Mouse (Mus musculus): ENCODE data around the gene Apoa1. TPM values are rescaled to one million over a fixed set of nuclear protein-coding genes. Genes with fewer than 3 reads are reported as not detected.

Apoa1 gene
- 0.45 and 0.63 TPM in 2 replicates for total RNA-seq (2012; rRNA removed)

GRCm38 (mm10) chr9:46228491-46228890 is at the start of gene Apoa1:
Gene Apoa1 (plus strand): TSS chr9:46228580.
- no peaks in the 10 kb centered on the region for H3K9me3 ChIP-seq (ENCODE audit: control insufficient read depth, insufficient read depth, low read depth, low read length)
- in situ Hi-C loops (cut with MboI; ENCODE audit: low sequenced_read_pairs in 2 of 2, unreplicated experiment in 2 of 2): no loop called here
- H3K36me3 ChIP-seq (ENCODE audit: control insufficient read depth, insufficient read depth, low read length, poor library complexity, severe bottlenecking): no peaks in the 10 kb centered on the region
- no peak within 1 kb of the TSS for H3K4me3 ChIP-seq (ENCODE audit: insufficient read depth in 1 of 2, low read depth in 1 of 2, low read length in 2 of 2, poor library complexity in 1 of 2, severe bottlenecking in 1 of 2)
- TF ChIP-seq ZNF384 (IDR thresholded peaks at IDR 0.05; ENCODE audit: low read depth, low read length) (no peak), CHD2 (IDR thresholded peaks at IDR 0.05; ENCODE audit: low read depth, low read length) (no peak), HCFC1 (IDR thresholded peaks at IDR 0.05; ENCODE audit: borderline replicate concordance, insufficient read depth, low read length) (no peak), ZC3H11A (IDR thresholded peaks at IDR 0.05; ENCODE audit: borderline replicate concordance, low read depth, low read length) (no peak), MAFK (IDR thresholded peaks at IDR 0.05; ENCODE audit: insufficient read depth, low read depth, low read length) (no peak)
- H3K4me1 ChIP-seq (ENCODE audit: control insufficient read depth in 2 of 2, insufficient read depth in 2 of 2, low read length in 2 of 2, poor library complexity in 1 of 2): peaks cover 0 to 3% of the 10 kb centered on the region in 2 experiments; a peak in 1 of 4 replicates
- H3K27ac ChIP-seq (ENCODE audit: insufficient read depth, low read depth, low read length, poor library complexity, severe bottlenecking): no peak within 1 kb of the TSS
- no peak for DNase-seq (ENCODE audit: low read depth, low spot score)
- no peak within 1 kb of the TSS for H3K9ac ChIP-seq (ENCODE audit: insufficient read depth, low read depth, low read length, poor library complexity, severe bottlenecking)

DNA sequence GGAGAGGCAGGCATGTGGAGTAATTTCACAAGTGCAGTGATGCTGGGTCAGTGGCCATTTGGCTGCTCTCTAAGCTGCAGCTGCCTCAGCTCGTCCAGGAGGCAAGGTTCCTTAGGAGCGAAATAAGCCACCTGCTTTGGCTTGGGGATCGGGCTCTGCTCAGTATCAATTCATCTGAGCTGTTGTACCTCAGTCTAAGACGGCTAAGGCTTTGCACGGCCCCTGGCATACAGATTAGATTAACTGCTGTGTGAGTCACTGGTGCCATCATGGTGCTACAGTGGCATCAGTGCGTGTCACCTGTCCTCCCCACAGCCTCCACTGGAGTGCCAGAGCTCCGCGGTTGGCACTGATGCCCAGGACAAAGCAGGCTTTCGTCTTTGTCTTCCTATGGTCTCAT is 49.8 kb upstream of the Apoa1 start:
- TF ChIP-seq ZC3H11A (IDR thresholded peaks at IDR 0.05; ENCODE audit: borderline replicate concordance, low read depth, low read length): no peak
- TF ChIP-seq CHD2 (IDR thresholded peaks at IDR 0.05; ENCODE audit: low read depth, low read length): no peak
- no peak for TF ChIP-seq MAFK (IDR thresholded peaks at IDR 0.05; ENCODE audit: insufficient read depth, low read depth, low read length)
- TF ChIP-seq HCFC1 (IDR thresholded peaks at IDR 0.05; ENCODE audit: borderline replicate concordance, insufficient read depth, low read length): no peak
- no peak for TF ChIP-seq ZNF384 (IDR thresholded peaks at IDR 0.05; ENCODE audit: low read depth, low read length)
- no peak overlapping the region for H3K4me3 ChIP-seq (ENCODE audit: insufficient read depth in 1 of 2, low read depth in 1 of 2, low read length in 2 of 2, poor library complexity in 1 of 2, severe bottlenecking in 1 of 2)
- H3K9ac ChIP-seq (ENCODE audit: insufficient read depth, low read depth, low read length, poor library complexity, severe bottlenecking): no peak overlapping the region

GRCm38 (mm10) chr9:46181297-46181696 is 47.1 kb upstream of the Apoa1 start:
- Histone ChIP-seq H3K9ac (ENCODE audit: insufficient read depth, low read depth, low read length, poor library complexity, severe bottlenecking) (no peak overlapping the region), H3K9me3 (ENCODE audit: control insufficient read depth, insufficient read depth, low read depth, low read length) (no peaks in the 10 kb centered on the region), H3K27ac (ENCODE audit: insufficient read depth, low read depth, low read length, poor library complexity, severe bottlenecking) (no peak overlapping the region), H3K4me1 (ENCODE audit: control insufficient read depth in 2 of 2, insufficient read depth in 2 of 2, low read length in 2 of 2, poor library complexity in 1 of 2) (peaks cover 0 to 7% of the 10 kb centered on the region in 2 experiments; a peak in 2 of 4 replicates), H3K4me3 (ENCODE audit: insufficient read depth in 1 of 2, low read depth in 1 of 2, low read length in 2 of 2, poor library complexity in 1 of 2, severe bottlenecking in 1 of 2) (no peak overlapping the region), H3K36me3 (ENCODE audit: control insufficient read depth, insufficient read depth, low read length, poor library complexity, severe bottlenecking) (peaks cover 2% of the 10 kb centered on the region; the same call in 1 of the 2 replicates)
- no peak for TF ChIP-seq CHD2 (IDR thresholded peaks at IDR 0.05; ENCODE audit: low read depth, low read length)
- TF ChIP-seq MAFK (IDR thresholded peaks at IDR 0.05; ENCODE audit: insufficient read depth, low read depth, low read length): no peak
- TF ChIP-seq HCFC1 (IDR thresholded peaks at IDR 0.05; ENCODE audit: borderline replicate concordance, insufficient read depth, low read length): no peak
- no peak for TF ChIP-seq ZNF384 (IDR thresholded peaks at IDR 0.05; ENCODE audit: low read depth, low read length)
- TF ChIP-seq ZC3H11A (IDR thresholded peaks at IDR 0.05; ENCODE audit: borderline replicate concordance, low read depth, low read length): no peak
- DNase-seq (ENCODE audit: low read depth, low spot score): no peak
- in situ Hi-C loops (cut with MboI; ENCODE audit: low sequenced_read_pairs in 2 of 2, unreplicated experiment in 2 of 2): loop anchor here in 1 of 2 experiments (10.0 kb wide), 1 partner anchor 176 kb away; no protein-coding TSS in a partner anchor

More for the DNA sequence above, 49.8 kb upstream of the Apoa1 start:
- Histone ChIP-seq H3K27ac (ENCODE audit: insufficient read depth, low read depth, low read length, poor library complexity, severe bottlenecking) (no peak overlapping the region), H3K9me3 (ENCODE audit: control insufficient read depth, insufficient read depth, low read depth, low read length) (no peaks in the 10 kb centered on the region), H3K4me1 (ENCODE audit: control insufficient read depth in 2 of 2, insufficient read depth in 2 of 2, low read length in 2 of 2, poor library complexity in 1 of 2) (peaks cover 0 to 10% of the 10 kb centered on the region in 2 experiments; a peak in 2 of 4 replicates), H3K36me3 (ENCODE audit: control insufficient read depth, insufficient read depth, low read length, poor library complexity, severe bottlenecking) (peaks cover 2% of the 10 kb centered on the region; the same call in 1 of the 2 replicates)
- in situ Hi-C loops (cut with MboI; ENCODE audit: low sequenced_read_pairs in 2 of 2, unreplicated experiment in 2 of 2): no loop called here
- no peak for DNase-seq (ENCODE audit: low read depth, low spot score)

GRCm38 (mm10) chr9:46184542-46184941 is 43.8 kb upstream of the Apoa1 start:
- peaks cover 2% of the 10 kb centered on the region; the same call in 1 of the 2 replicates for H3K36me3 ChIP-seq (ENCODE audit: control insufficient read depth, insufficient read depth, low read length, poor library complexity, severe bottlenecking)
- H3K27ac ChIP-seq (ENCODE audit: insufficient read depth, low read depth, low read length, poor library complexity, severe bottlenecking): no peak overlapping the region
- in situ Hi-C loops (cut with MboI; ENCODE audit: low sequenced_read_pairs in 2 of 2, unreplicated experiment in 2 of 2): loop anchor here in 1 of 2 experiments (10.0 kb wide), 1 partner anchor 180 kb away; no protein-coding TSS in a partner anchor

More at GRCm38 (mm10) chr9:46184542-46184941, 43.8 kb upstream of the Apoa1 start:
- H3K4me1 ChIP-seq (ENCODE audit: control insufficient read depth in 2 of 2, insufficient read depth in 2 of 2, low read length in 2 of 2, poor library complexity in 1 of 2): peaks cover 0 to 7% of the 10 kb centered on the region in 2 experiments; a peak in 2 of 4 replicates
- DNase-seq (ENCODE audit: low read depth, low spot score): no peak
- H3K9ac ChIP-seq (ENCODE audit: insufficient read depth, low read depth, low read length, poor library complexity, severe bottlenecking): no peak overlapping the region
- H3K9me3 ChIP-seq (ENCODE audit: control insufficient read depth, insufficient read depth, low read depth, low read length): no peaks in the 10 kb centered on the region
- no peak overlapping the region for H3K4me3 ChIP-seq (ENCODE audit: insufficient read depth in 1 of 2, low read depth in 1 of 2, low read length in 2 of 2, poor library complexity in 1 of 2, severe bottlenecking in 1 of 2)
- no peak for TF ChIP-seq CHD2 (IDR thresholded peaks at IDR 0.05; ENCODE audit: low read depth, low read length)

Measured in ES-E14 (cell line).